Mouse (Mus musculus) spleen, adult 18-20 months (tissue): Measurements from ENCODE around the gene Neurod6.
"Not testable (repeated sequence)": the region's sequence is repeated elsewhere in the genome, so short reads cannot be mapped to it uniquely, and the experiment has no call there.

Source experiments
- DNase-seq, 2 experiments: peaks; one replicate each; pipeline ENCODE4 v3.0.0; 2022; ENCODE audit warnings: mixed read lengths in 2 of 2

Gene Neurod6

GRCm38 (mm10) chr6:55680974-55681373 is at the start of gene Neurod6:
TSS of gene Neurod6 (minus strand) at chr6:55681263.
- no peak for DNase-seq

GRCm38 (mm10) chr6:55717209-55717608 is 36.1 kb upstream of the Neurod6 start:
- DNase-seq, result no peak

GRCm38 (mm10) chr6:55715446-55715845 is 34.4 kb upstream of the Neurod6 start:
- no peak for DNase-seq

- not testable (repeated sequence) for DNase-seq
Observed at GRCm38 (mm10) chr6:55710913-55711312, 29.9 kb upstream of the Neurod6 start.

- DNase-seq, result no peak
Observed at GRCm38 (mm10) chr6:55704759-55705104, 23.7 kb upstream of the Neurod6 start.

GRCm38 (mm10) chr6:55704061-55704758 is 23.1 kb upstream of the Neurod6 start:
- no peak for DNase-seq

GRCm38 (mm10) chr6:55700392-55701386 is 19.6 kb upstream of the Neurod6 start:
- DNase-seq, result no peak

GRCm38 (mm10) chr6:55690015-55690531 is 9.0 kb upstream of the Neurod6 start:
- no peak for DNase-seq

GRCm38 (mm10) chr6:55683506-55683905 is 2.4 kb upstream of the Neurod6 start:
- DNase-seq, result no peak

GRCm38 (mm10) chr6:55682886-55683285 is 1.8 kb upstream of the Neurod6 start:
- no peak for DNase-seq

GRCm38 (mm10) chr6:55678571-55679185 is 2.4 kb downstream of the Neurod6 start:
- no peak for DNase-seq

- DNase-seq, result no peak
Observed at GRCm38 (mm10) chr6:55677326-55677725, 3.7 kb downstream of the Neurod6 start.

- DNase-seq, result peak in 1 of 2 experiments; percentile 5
Observed at GRCm38 (mm10) chr6:55676663-55677311, 4.3 kb downstream of the Neurod6 start.

- no peak for DNase-seq
Observed at GRCm38 (mm10) chr6:55676141-55676662, 4.9 kb downstream of the Neurod6 start.

- DNase-seq, result no peak
Observed at GRCm38 (mm10) chr6:55667801-55668200, 13.3 kb downstream of the Neurod6 start.

- DNase-seq, result no peak
Observed at GRCm38 (mm10) chr6:55661126-55661915, 19.7 kb downstream of the Neurod6 start.

GRCm38 (mm10) chr6:55649996-55650395 is 31.1 kb downstream of the Neurod6 start:
- DNase-seq, result no peak

GRCm38 (mm10) chr6:55649581-55649980 is 31.5 kb downstream of the Neurod6 start:
- no peak for DNase-seq

- no peak for DNase-seq
Observed at GRCm38 (mm10) chr6:55648886-55649285, 32.2 kb downstream of the Neurod6 start.

GRCm38 (mm10) chr6:55647771-55648280 is 33.2 kb downstream of the Neurod6 start:
- no peak for DNase-seq
